Mouse (Mus musculus) midbrain, embryonic 12.5 days (tissue): ENCODE data around the gene Olfr103. TPM values are rescaled to one million over a fixed set of nuclear protein-coding genes. Genes with fewer than 3 reads are reported as not detected.

Experiments
- ATAC-seq: fragments of 200-750 bp; cut with Nextera tagmentation; 2 replicates; pipeline ENCODE4 v1.8.0; 2017; ENCODE audit warnings: low read depth, moderate TSS enrichment, moderate library complexity; ENCODE audit not compliant: low FRiP score
- H3K27ac ChIP-seq: fragments of 300-500 bp; sonication (generic); replicated peaks from 2 replicates; pipeline ENCODE4 v1.5.1; 2016; ENCODE audit warnings: mild to moderate bottlenecking
- H3K27me3 ChIP-seq: fragments of 300-500 bp; sonication (generic); 2 replicates; pipeline ENCODE4 v1.6.1; 2016; ENCODE audit warnings: mild to moderate bottlenecking
- H3K36me3 ChIP-seq: fragments of 300-500 bp; sonication (generic); 2 replicates; pipeline ENCODE4 v1.6.1; 2016
- H3K4me1 ChIP-seq: fragments of 300-500 bp; sonication (generic); 2 replicates; pipeline ENCODE4 v1.6.1; 2016
- H3K4me2 ChIP-seq: fragments of 300-500 bp; sonication (generic); replicated peaks from 2 replicates; pipeline ENCODE4 v1.6.1; 2016; ENCODE audit warnings: mild to moderate bottlenecking, moderate library complexity
- H3K4me3 ChIP-seq: fragments of 300-500 bp; sonication (generic); 2 replicates; pipeline ENCODE4 v1.5.1; 2016; ENCODE audit warnings: mild to moderate bottlenecking
- H3K9ac ChIP-seq: fragments of 300-500 bp; sonication (generic); replicated peaks from 2 replicates; pipeline ENCODE4 v1.6.1; 2016; ENCODE audit warnings: mild to moderate bottlenecking, moderate library complexity
- H3K9me3 ChIP-seq: fragments of 300-500 bp; sonication (generic); 2 replicates; pipeline ENCODE4 v1.6.1; 2016; ENCODE audit warnings: mild to moderate bottlenecking
- WGBS: fragments of 180-500 bp; shearing (Covaris S2); methylation state at CpG from one replicate; pipeline ENCODE4 v1.1.7; 2016; 5-methylcytosine and 5-hydroxymethylcytosine counted together
- polyA plus RNA-seq: library from polyadenylated mRNA; unstranded; fragments of >200 nt; fragmentation: Nextera tagmentation; extraction: Ambion mirVana; gene quantifications from 2 replicates; pipeline ENCODE4 v1.2.1, GENCODE M21; 2016

Gene Olfr103
- not detected in 2 replicates for polyA plus RNA-seq

DNA sequence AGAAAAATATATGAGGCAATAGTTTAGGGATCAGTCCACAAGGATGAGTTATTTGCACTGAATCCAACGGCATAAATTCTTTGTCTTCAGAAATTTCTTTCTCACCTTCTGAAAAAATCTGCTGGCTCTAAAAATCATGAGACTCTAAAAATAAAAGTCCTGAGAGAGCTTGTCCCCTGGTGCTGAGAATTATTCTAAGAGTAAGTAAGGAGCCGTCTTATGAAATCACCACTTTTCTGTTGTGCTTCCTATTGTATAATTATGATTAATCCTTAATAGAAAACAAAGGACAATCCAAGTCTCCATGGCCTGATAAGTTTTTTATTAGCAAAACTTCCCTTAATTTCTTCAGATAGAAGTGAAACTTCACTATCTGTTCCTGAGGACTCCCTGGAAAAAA, at the start of gene Olfr103:
Gene Olfr103 (minus strand): TSS at position 101 of the 400 bp plus-strand sequence.
- Histone ChIP-seq H3K4me3 (no peak within 1 kb of the TSS), H3K36me3 (no peaks in the 10 kb centered on the region), H3K4me2 (no peak within 1 kb of the TSS), H3K9ac (no peak within 1 kb of the TSS), H3K27ac (no peak within 1 kb of the TSS), H3K27me3 (no peaks in the 10 kb centered on the region), H3K9me3 (no peaks in the 10 kb centered on the region), H3K4me1 (no peaks in the 10 kb centered on the region)
- WGBS, result 89% methylated on average over 2 of the region's 2 CpGs
- ATAC-seq, result no peak

DNA sequence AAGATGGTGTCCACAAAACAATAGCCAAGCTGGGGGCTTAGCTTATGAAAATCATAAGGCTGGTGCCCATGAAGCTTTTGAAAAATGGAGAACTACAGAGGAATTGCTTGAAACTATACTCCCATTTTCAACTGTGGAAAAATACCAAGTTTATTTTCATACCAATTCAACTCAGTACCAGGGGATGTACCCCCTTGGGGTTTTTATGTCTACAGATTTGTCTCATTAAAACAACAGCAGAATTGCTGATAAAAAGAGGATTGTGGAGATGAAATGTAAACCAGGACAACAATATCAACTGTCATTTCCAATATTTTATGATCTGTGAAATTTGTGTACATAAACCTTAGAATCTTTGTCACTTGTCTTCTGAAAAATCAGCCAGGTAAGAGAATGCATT, 39.2 kb upstream of the Olfr103 start, which contains the start of gene Olfr105-ps:
Gene Olfr105-ps (plus strand): TSS at position 301 of the 400 bp plus-strand sequence.
- H3K4me1 ChIP-seq, result no peaks in the 10 kb centered on the region

DNA sequence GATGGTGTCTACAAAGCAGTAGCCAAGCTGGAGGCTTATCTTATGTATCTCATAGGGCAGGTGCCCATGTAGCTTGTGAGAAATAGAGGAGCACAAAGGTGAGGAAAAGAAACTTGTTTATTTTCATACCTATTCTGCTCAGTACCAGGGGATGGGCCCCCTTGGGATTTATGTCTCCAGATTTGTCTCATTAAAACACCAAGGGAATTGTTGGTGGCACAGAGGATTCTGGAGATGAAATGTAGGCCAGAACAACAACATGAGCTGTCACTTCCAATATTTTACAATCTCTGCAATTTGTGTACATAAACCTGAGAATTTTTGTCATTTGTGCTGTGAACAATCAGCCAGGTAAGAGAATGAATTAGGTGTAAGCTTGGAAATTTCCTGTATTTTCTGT, 19.8 kb upstream of the Olfr103 start, which contains the start of gene Olfr104-ps:
Gene Olfr104-ps (plus strand): TSS at position 301 of the 400 bp plus-strand sequence.
- no peak within 1 kb of the TSS for H3K4me2 ChIP-seq
- H3K4me3 ChIP-seq, result no peak within 1 kb of the TSS
- no peak for ATAC-seq
- no peaks in the 10 kb centered on the region for H3K27me3 ChIP-seq
- no peaks in the 10 kb centered on the region for H3K36me3 ChIP-seq
- H3K4me1 ChIP-seq, result no peaks in the 10 kb centered on the region
- no peak within 1 kb of the TSS for H3K27ac ChIP-seq
- no peaks in the 10 kb centered on the region for H3K9me3 ChIP-seq
- no peak within 1 kb of the TSS for H3K9ac ChIP-seq

More for the DNA sequence above, 39.2 kb upstream of the Olfr103 start, which contains the start of gene Olfr105-ps:
- Histone ChIP-seq H3K27me3 (no peaks in the 10 kb centered on the region), H3K4me2 (no peak within 1 kb of the TSS), H3K27ac (no peak within 1 kb of the TSS), H3K4me3 (no peak within 1 kb of the TSS), H3K9ac (no peak within 1 kb of the TSS), H3K36me3 (no peaks in the 10 kb centered on the region), H3K9me3 (no peaks in the 10 kb centered on the region)
- ATAC-seq, result no peak

DNA sequence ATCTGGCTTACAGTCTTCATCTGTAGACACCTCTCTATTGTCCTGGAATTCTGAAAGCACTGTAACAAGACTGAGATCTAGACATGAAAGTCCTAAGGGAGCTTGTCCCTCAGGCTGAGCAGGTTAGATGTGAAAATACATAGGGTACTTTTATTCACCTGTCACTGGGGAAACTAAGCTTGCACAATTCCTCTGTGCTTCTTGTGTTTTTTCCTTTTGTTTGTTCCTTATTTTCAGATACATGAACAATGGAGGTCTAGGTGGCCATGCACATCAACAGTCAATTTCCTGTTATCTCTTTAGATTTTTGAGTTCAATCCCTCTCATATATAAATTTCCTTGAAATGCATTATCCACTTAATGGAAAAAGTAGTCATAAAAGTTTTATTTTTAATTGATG, 22.5 kb downstream of the Olfr103 start, which contains the start of gene Olfr102:
Gene Olfr102 (minus strand): TSS at position 101 of the 400 bp plus-strand sequence.
- no peak within 1 kb of the TSS for H3K4me3 ChIP-seq
- no peaks in the 10 kb centered on the region for H3K27me3 ChIP-seq
- ATAC-seq, result no peak
- no peak within 1 kb of the TSS for H3K27ac ChIP-seq
- no peaks in the 10 kb centered on the region for H3K36me3 ChIP-seq
- no peak within 1 kb of the TSS for H3K4me2 ChIP-seq
- no peaks in the 10 kb centered on the region; the same call in 1 of the 2 replicates for H3K9me3 ChIP-seq
- no peaks in the 10 kb centered on the region for H3K4me1 ChIP-seq
- H3K9ac ChIP-seq, result no peak within 1 kb of the TSS

DNA sequence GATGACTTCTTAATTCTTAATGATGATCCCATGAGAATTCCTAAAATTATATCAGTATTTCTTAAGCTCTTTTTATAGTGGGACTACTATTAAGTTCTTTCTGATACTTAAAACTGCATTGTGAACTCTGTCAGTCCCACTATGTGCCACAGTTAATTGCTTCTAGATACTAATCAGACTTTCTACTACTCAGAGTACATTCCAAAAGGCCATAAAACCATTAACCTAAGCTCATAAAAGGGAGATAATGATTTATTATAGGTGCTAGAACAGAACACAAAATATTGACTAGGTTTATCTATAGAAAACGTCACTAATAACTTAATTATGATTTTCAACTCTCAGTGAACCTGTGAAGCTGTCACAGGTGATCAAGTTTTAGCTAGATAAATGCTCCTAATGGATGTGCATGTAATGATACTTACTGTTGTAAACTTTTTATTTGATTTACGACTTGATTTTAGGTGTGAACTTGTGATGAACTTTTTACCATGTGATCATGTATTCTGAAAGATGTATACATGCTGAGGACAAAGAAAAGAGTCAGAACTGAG, 29.3 kb downstream of the Olfr103 start:
- Histone ChIP-seq H3K4me2 (no peak overlapping the region), H3K4me3 (no peak overlapping the region), H3K27me3 (no peaks in the 10 kb centered on the region), H3K9ac (no peak overlapping the region), H3K4me1 (no peaks in the 10 kb centered on the region), H3K36me3 (no peaks in the 10 kb centered on the region), H3K9me3 (no peaks in the 10 kb centered on the region), H3K27ac (no peak overlapping the region)
- WGBS, result 61% methylated on average over 2 of the region's 2 CpGs
- ATAC-seq, result no peak

DNA sequence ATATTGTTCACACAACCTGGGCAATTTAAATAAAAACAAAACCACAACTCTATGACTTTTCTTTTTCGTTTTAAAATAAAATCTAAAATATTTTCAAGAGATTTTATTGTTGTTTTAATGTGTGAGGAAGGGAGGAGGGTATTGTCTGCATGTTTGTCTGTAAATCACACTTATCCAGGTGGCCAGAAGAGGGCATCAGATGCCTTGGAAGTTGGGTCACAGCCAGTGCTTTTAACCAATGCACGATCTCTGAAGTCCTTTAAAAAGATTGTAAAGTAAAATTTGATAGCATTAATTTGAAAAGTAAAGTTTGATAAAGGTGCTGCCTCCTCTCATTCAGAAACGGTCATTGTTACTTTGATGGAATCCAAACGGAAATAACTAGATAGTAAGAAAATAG, 31.0 kb downstream of the Olfr103 start:
- H3K4me3 ChIP-seq, result no peak overlapping the region
- H3K4me2 ChIP-seq, result no peak overlapping the region
- no peaks in the 10 kb centered on the region for H3K9me3 ChIP-seq
- H3K9ac ChIP-seq, result no peak overlapping the region
- no peaks in the 10 kb centered on the region for H3K4me1 ChIP-seq
- 41% methylated on average over 4 of the region's 4 CpGs for WGBS
- no peak overlapping the region for H3K27ac ChIP-seq
- H3K27me3 ChIP-seq, result no peaks in the 10 kb centered on the region
- H3K36me3 ChIP-seq, result no peaks in the 10 kb centered on the region
- no peak for ATAC-seq

DNA sequence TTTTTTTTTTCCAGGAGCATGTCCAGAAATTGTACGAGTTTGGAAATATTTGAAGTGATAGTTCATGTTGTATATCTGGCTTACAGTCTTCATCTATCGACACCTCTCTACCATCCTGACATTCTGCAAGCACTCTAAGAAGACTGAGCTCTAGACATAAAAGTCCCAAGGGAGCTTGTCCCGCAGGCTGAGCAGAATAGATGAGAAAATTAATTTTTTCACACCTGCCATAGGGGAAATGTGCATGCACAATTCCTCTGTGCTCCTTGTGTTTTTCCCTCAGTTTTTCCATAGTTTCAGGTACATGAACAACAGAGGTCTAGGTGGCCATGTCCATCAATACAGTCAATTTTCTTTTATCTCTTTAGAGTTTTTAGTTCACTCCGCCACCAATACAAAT, 35.3 kb downstream of the Olfr103 start, which contains the start of gene Olfr101:
Gene Olfr101 (minus strand): TSS at position 101 of the 400 bp plus-strand sequence.
- ATAC-seq, result no peak
- no peaks in the 10 kb centered on the region for H3K27me3 ChIP-seq
- no peak within 1 kb of the TSS for H3K4me2 ChIP-seq
- H3K9me3 ChIP-seq, result no peaks in the 10 kb centered on the region
- H3K4me3 ChIP-seq, result no peak within 1 kb of the TSS
- WGBS, result 83% methylated on average over 4 of the region's 4 CpGs
- no peak within 1 kb of the TSS for H3K27ac ChIP-seq
- H3K4me1 ChIP-seq, result no peaks in the 10 kb centered on the region
- no peaks in the 10 kb centered on the region for H3K36me3 ChIP-seq
- no peak within 1 kb of the TSS for H3K9ac ChIP-seq

Other genes with a start within 250 kb of the Olfr103 start
- gene Olfr91, start 241.4 kb downstream of the Olfr103 start, polyA plus RNA-seq, result not detected in 2 replicates
- gene Olfr92, start 219.6 kb downstream of the Olfr103 start, polyA plus RNA-seq, result not detected in 2 replicates
- not detected in 2 replicates for gene Olfr93, start 178.2 kb downstream of the Olfr103 start, polyA plus RNA-seq
- not detected in 2 replicates for gene Ubd, start 145.8 kb downstream of the Olfr103 start, polyA plus RNA-seq
- not detected in 2 replicates for gene Olfr94, start 138.7 kb downstream of the Olfr103 start, polyA plus RNA-seq
- gene Olfr95, start 126.6 kb downstream of the Olfr103 start, polyA plus RNA-seq, result not detected in 2 replicates
- gene Olfr96, start 119.6 kb downstream of the Olfr103 start, polyA plus RNA-seq, result not detected in 2 replicates
- not detected in 2 replicates for gene Olfr97, start 102.4 kb downstream of the Olfr103 start, polyA plus RNA-seq
- gene Olfr98, start 75.9 kb downstream of the Olfr103 start, polyA plus RNA-seq, result not detected in 2 replicates
- gene H2-M3, start 69.5 kb downstream of the Olfr103 start, polyA plus RNA-seq, result 0.99 and 1.6 TPM in 2 replicates
- not detected in 2 replicates for gene Olfr99, start 56.2 kb downstream of the Olfr103 start, polyA plus RNA-seq
- gene Olfr101, start 35.4 kb downstream of the Olfr103 start, polyA plus RNA-seq, result not detected in 2 replicates
- not detected in 2 replicates for gene Olfr102, start 22.6 kb downstream of the Olfr103 start, polyA plus RNA-seq
- gene Olfr104-ps, start 19.9 kb upstream of the Olfr103 start, polyA plus RNA-seq, result not detected in 2 replicates
- not detected in 2 replicates for gene Olfr105-ps, start 39.3 kb upstream of the Olfr103 start, polyA plus RNA-seq
- not detected in 2 replicates for gene Olfr106-ps, start 50.7 kb upstream of the Olfr103 start, polyA plus RNA-seq
- not detected in 2 replicates for gene Olfr107, start 59.5 kb upstream of the Olfr103 start, polyA plus RNA-seq
- gene Olfr108, start 105.8 kb upstream of the Olfr103 start, polyA plus RNA-seq, result not detected in 2 replicates
- not detected in 2 replicates for gene Olfr109, start 119.2 kb upstream of the Olfr103 start, polyA plus RNA-seq
- gene H2-M2, start 143.9 kb upstream of the Olfr103 start, polyA plus RNA-seq, result not detected in 2 replicates
- gene Olfr110, start 152.8 kb upstream of the Olfr103 start, polyA plus RNA-seq, result not detected in 2 replicates
- gene Olfr111, start 168.3 kb upstream of the Olfr103 start, polyA plus RNA-seq, result not detected in 2 replicates
- gene Olfr112, start 229.8 kb upstream of the Olfr103 start, polyA plus RNA-seq, result not detected in 2 replicates
- not detected in 2 replicates for gene Olfr113, start 238.0 kb upstream of the Olfr103 start, polyA plus RNA-seq